Mouse (Mus musculus) bone marrow macrophage, adult 2 months (primary cell): ENCODE measurements around the gene Crx.

Experiments used
- CTCF ChIP-seq: IDR thresholded peaks from 2 replicates; pipeline ENCODE4 v1.5.1; 2012; ENCODE audit warnings: low read depth, mild to moderate bottlenecking, low read length, moderate library complexity
- POLR2A ChIP-seq: IDR thresholded peaks from 2 replicates; pipeline ENCODE4 v1.6.1; 2012; ENCODE audit warnings: mild to moderate bottlenecking, low read depth, low read length, borderline replicate concordance

DNA sequence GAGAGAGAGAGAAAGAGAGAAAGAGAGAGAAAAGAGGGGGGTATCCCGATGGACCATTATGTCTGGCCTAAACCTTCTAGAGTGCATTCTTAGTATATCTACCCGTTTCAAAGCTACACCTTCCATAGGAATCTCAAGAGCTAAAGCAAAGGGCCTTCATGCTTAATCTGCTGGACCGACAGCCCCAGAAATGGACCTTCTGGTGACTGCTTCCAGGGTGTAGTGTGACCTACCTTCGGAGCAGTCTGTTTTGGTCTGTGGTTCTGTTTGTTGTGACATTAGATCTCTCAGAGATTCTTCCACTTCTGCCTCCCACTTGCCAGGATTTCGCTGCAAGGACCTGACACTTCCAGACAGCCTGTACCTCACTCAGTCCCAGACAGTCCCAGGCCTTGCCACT is 30.8 kb upstream of the Crx start:
- TF ChIP-seq POLR2A (no peak), CTCF (no peak)
